ENCODE assay signal across 9 mouse cellular contexts in the genomic region with DNA sequence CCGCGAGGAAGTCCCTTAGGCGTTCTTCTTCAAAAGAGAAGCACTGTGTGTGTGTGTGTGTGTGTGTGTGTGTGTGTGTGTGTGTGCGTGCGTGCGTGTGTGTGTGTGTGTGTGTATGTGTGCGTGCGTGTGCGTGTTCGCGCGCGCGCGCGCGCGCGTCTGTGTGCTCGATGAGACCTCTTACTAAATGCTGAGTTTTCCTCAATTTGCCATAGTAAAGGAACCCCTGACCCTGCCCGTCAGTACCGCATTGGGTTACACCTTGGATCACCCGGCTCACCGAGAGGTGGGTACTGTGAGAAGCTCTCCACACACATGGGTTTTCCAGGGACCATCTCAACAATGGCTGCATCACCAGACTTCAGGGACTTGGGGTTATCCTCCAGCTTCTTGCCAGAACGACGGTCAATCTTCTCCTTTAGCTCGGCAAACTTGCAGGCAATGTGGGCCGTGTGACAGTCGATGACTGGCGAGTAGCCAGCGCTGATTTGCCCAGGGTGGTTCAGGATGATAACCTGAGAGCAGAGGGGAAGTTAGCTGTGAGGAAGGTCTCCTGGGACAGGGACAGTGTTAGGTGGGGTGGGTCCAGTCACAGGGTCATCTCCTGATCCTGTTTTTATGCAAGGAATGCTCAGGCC. TPM values are rescaled to one million over a fixed set of nuclear protein-coding genes. Genes with fewer than 3 reads are reported as not detected.
DNase-seq lines count a peak whose midpoint lies in the region; ATAC-seq and TF ChIP-seq lines count a peak whose summit lies in the region.
"Had no signal": no experiment of that assay in that cellular context is flagged by ENCODE, and none has a peak within 500 bp of the region (broad histone marks: within the 10 kb centered on the region; RNA-seq: fewer than 3 reads in every experiment).

No protein-coding gene starts in this region.

- no peaks in the 10 kb centered on the region; the same call in 1 of the 2 replicates for H3K4me1 ChIP-seq in liver, embryonic 11.5 days (replicated peaks; ENCODE audit: control insufficient read depth, insufficient read depth, low read length)
- H3K4me1 ChIP-seq in embryonic facial prominence, embryonic 14.5 days (ENCODE audit: control insufficient read depth, insufficient read depth, low read length), result peaks cover 5% of the 10 kb centered on the region; the same call in 1 of the 2 replicates
- no peaks in the 10 kb centered on the region for H3K4me1 ChIP-seq in hindbrain, postnatal 0 days (ENCODE audit: insufficient read depth, low read length)
- H3K4me1 ChIP-seq in neural tube, embryonic 12.5 days, result peaks cover 15% of the 10 kb centered on the region

- no peak for DNase-seq in liver, embryonic 11.5 days (ENCODE audit: low spot score)
- no peak for DNase-seq in liver
- no peak for DNase-seq in embryonic facial prominence, embryonic 14.5 days (ENCODE audit: low spot score)
- DNase-seq in hindbrain, postnatal 0 days (ENCODE audit: low spot score), result no peak
- DNase-seq in thymus, adult 18-20 months, result no peak
- no peak for DNase-seq in spleen, adult 12 weeks (ENCODE audit: low spot score)
- no peak for DNase-seq in kidney, adult 11 months

- no peak overlapping the region for H3K27ac ChIP-seq in liver, embryonic 11.5 days (ENCODE audit: low read depth, low read length)
- H3K27ac ChIP-seq in embryonic facial prominence, embryonic 14.5 days (replicated peaks; ENCODE audit: low read depth, low read length), result no peak overlapping the region
- no peak overlapping the region for H3K27ac ChIP-seq in hindbrain, postnatal 0 days
- H3K27ac ChIP-seq in neural tube, embryonic 12.5 days, result no peak overlapping the region
- H3K27ac ChIP-seq: heart, adult 2 months had no signal

- H3K9me3 ChIP-seq in liver, embryonic 11.5 days (ENCODE audit: control insufficient read depth, low read length), result no peaks in the 10 kb centered on the region
- H3K9me3 ChIP-seq in embryonic facial prominence, embryonic 14.5 days (ENCODE audit: control insufficient read depth, low read length), result no peaks in the 10 kb centered on the region
- H3K9me3 ChIP-seq in hindbrain, postnatal 0 days (ENCODE audit: low read length), result no peaks in the 10 kb centered on the region
- H3K9me3 ChIP-seq in neural tube, embryonic 12.5 days, result no peaks in the 10 kb centered on the region

- H3K9ac ChIP-seq in liver, embryonic 11.5 days (ENCODE audit: low read depth, low read length), result no peak overlapping the region
- peak overlapping the region; percentile 37; the same call in 1 of the 2 replicates for H3K9ac ChIP-seq in embryonic facial prominence, embryonic 14.5 days (ENCODE audit: low read depth, low read length)
- H3K9ac ChIP-seq in hindbrain, postnatal 0 days (replicated peaks; ENCODE audit: low read length), result no peak overlapping the region
- peak overlapping the region; percentile 36; the same call in 1 of the 2 replicates for H3K9ac ChIP-seq in neural tube, embryonic 12.5 days

- peak overlapping the region; percentile 47; the same call in 1 of the 2 replicates for H3K4me3 ChIP-seq in liver, embryonic 11.5 days (ENCODE audit: low read depth, low read length)
- H3K4me3 ChIP-seq in embryonic facial prominence, embryonic 14.5 days (ENCODE audit: low read depth, low read length), result peak overlapping the region; percentile 45
- H3K4me3 ChIP-seq in hindbrain, postnatal 0 days (ENCODE audit: low read length), result peak overlapping the region; percentile 32
- H3K4me3 ChIP-seq in neural tube, embryonic 12.5 days, result peak overlapping the region; percentile 40

- no peaks in the 10 kb centered on the region for H3K36me3 ChIP-seq in liver, embryonic 11.5 days (ENCODE audit: control insufficient read depth, insufficient read depth, low read length)
- no peaks in the 10 kb centered on the region for H3K36me3 ChIP-seq in embryonic facial prominence, embryonic 14.5 days (ENCODE audit: control insufficient read depth, insufficient read depth, low read length)
- peaks cover 10% of the 10 kb centered on the region; the same call in 1 of the 2 replicates for H3K36me3 ChIP-seq in hindbrain, postnatal 0 days (ENCODE audit: insufficient read depth, low read length)
- H3K36me3 ChIP-seq in neural tube, embryonic 12.5 days, result no peaks in the 10 kb centered on the region

- no peak for TF ChIP-seq CTCF in hindbrain, postnatal 0 days (IDR thresholded peaks at IDR 0.05; ENCODE audit: low read depth)

- WGBS in liver, embryonic 11.5 days, result 15% methylated on average over 31 of the region's 31 CpGs
- 22% methylated on average over 15 of the region's 31 CpGs for WGBS in embryonic facial prominence, embryonic 14.5 days
- WGBS in hindbrain, postnatal 0 days, result 19% methylated on average over 31 of the region's 31 CpGs
- 17% methylated on average over 27 of the region's 31 CpGs for WGBS in neural tube, embryonic 12.5 days

- ATAC-seq in liver, embryonic 11.5 days (replicated peaks; ENCODE audit: low FRiP score), result no peak
- no peak for ATAC-seq in embryonic facial prominence, embryonic 14.5 days (ENCODE audit: low read depth)
- 0 out of 2 replicates have a peak, but pooled peaks have one; percentile 2 for ATAC-seq in hindbrain, postnatal 0 days
- no peak for ATAC-seq in neural tube, embryonic 12.5 days (ENCODE audit: low FRiP score, low read depth)

- peaks cover 49% of the 10 kb centered on the region for H3K27me3 ChIP-seq in liver, embryonic 11.5 days (replicated peaks; ENCODE audit: control insufficient read depth, insufficient read depth, low read length)
- H3K27me3 ChIP-seq in embryonic facial prominence, embryonic 14.5 days (replicated peaks; ENCODE audit: control insufficient read depth, insufficient read depth, low read length), result peaks cover 29% of the 10 kb centered on the region
- H3K27me3 ChIP-seq in hindbrain, postnatal 0 days (ENCODE audit: insufficient read depth, low read length), result no peaks in the 10 kb centered on the region
- H3K27me3 ChIP-seq in neural tube, embryonic 12.5 days (replicated peaks), result peaks cover 43% of the 10 kb centered on the region

- H3K4me2 ChIP-seq in liver, embryonic 11.5 days, result peak overlapping the region; percentile 80
- H3K4me2 ChIP-seq in embryonic facial prominence, embryonic 14.5 days (ENCODE audit: low read depth, low read length), result peak overlapping the region; percentile 88
- H3K4me2 ChIP-seq in hindbrain, postnatal 0 days (ENCODE audit: low read depth, low read length), result peak overlapping the region; percentile 63
- peak overlapping the region; percentile 82 for H3K4me2 ChIP-seq in neural tube, embryonic 12.5 days (replicated peaks)

RNA-seq across cellular contexts. Expression of a gene that starts 8.4 kb away (rescaled TPM):
- not detected in 2 replicates for polyA plus RNA-seq in liver, embryonic 11.5 days (2014; fragmentation: Nextera tagmentation; extraction: Ambion mirVana)
- polyA plus RNA-seq in embryonic facial prominence, embryonic 14.5 days (2014; fragmentation: Nextera tagmentation; extraction: Ambion mirVana), result 0.76 and 1.0 TPM in 2 replicates
- 304 and 351 TPM in 2 replicates for total RNA-seq in hindbrain, postnatal 0 days (2014; rRNA removed)
- polyA plus RNA-seq in hindbrain, postnatal 0 days (2015; fragmentation: Nextera tagmentation; extraction: Ambion mirVana), result 24.7 and 26.7 TPM in 2 replicates
- 2.8 and 3.4 TPM in 2 replicates for polyA plus RNA-seq in neural tube, embryonic 12.5 days (2016; fragmentation: Nextera tagmentation; extraction: Ambion mirVana)

RNA-seq across cellular contexts. Expression of a gene that starts 13.3 kb away (rescaled TPM):
- 0.15 and 0.18 TPM in 2 replicates for polyA plus RNA-seq in liver, embryonic 11.5 days (2014; fragmentation: Nextera tagmentation; extraction: Ambion mirVana)
- 2.1 and 2.6 TPM in 2 replicates for polyA plus RNA-seq in embryonic facial prominence, embryonic 14.5 days (2014; fragmentation: Nextera tagmentation; extraction: Ambion mirVana)
- 128 and 142 TPM in 2 replicates for total RNA-seq in hindbrain, postnatal 0 days (2014; rRNA removed)
- polyA plus RNA-seq in hindbrain, postnatal 0 days (2015; fragmentation: Nextera tagmentation; extraction: Ambion mirVana), result 32.3 and 34.6 TPM in 2 replicates
- polyA plus RNA-seq in neural tube, embryonic 12.5 days (2016; fragmentation: Nextera tagmentation; extraction: Ambion mirVana), result 39.0 and 41.6 TPM in 2 replicates

RNA-seq across cellular contexts. Expression of a gene that starts 38.6 kb away (rescaled TPM):
- 172 and 179 TPM in 2 replicates for polyA plus RNA-seq in liver, embryonic 11.5 days (2014; fragmentation: Nextera tagmentation; extraction: Ambion mirVana)
- polyA plus RNA-seq in embryonic facial prominence, embryonic 14.5 days (2014; fragmentation: Nextera tagmentation; extraction: Ambion mirVana), result 269 and 288 TPM in 2 replicates
- total RNA-seq in hindbrain, postnatal 0 days (2014; rRNA removed), result 300 and 340 TPM in 2 replicates
- 329 and 347 TPM in 2 replicates for polyA plus RNA-seq in hindbrain, postnatal 0 days (2015; fragmentation: Nextera tagmentation; extraction: Ambion mirVana)
- polyA plus RNA-seq in neural tube, embryonic 12.5 days (2016; fragmentation: Nextera tagmentation; extraction: Ambion mirVana), result 424 and 444 TPM in 2 replicates

RNA-seq across cellular contexts. Expression of a gene that starts 54.2 kb away (rescaled TPM):
- not detected in 2 replicates for polyA plus RNA-seq in liver, embryonic 11.5 days (2014; fragmentation: Nextera tagmentation; extraction: Ambion mirVana)
- 0.10 and 0.19 TPM in 2 replicates for polyA plus RNA-seq in embryonic facial prominence, embryonic 14.5 days (2014; fragmentation: Nextera tagmentation; extraction: Ambion mirVana)
- not detected in 2 replicates for total RNA-seq in hindbrain, postnatal 0 days (2014; rRNA removed)
- polyA plus RNA-seq in hindbrain, postnatal 0 days (2015; fragmentation: Nextera tagmentation; extraction: Ambion mirVana), result not detected in 2 replicates
- polyA plus RNA-seq in neural tube, embryonic 12.5 days (2016; fragmentation: Nextera tagmentation; extraction: Ambion mirVana), result not detected in 2 replicates
- polyA plus RNA-seq: heart, adult 2 months had no signal

Comparison
In these comparisons a context has a peak if more than half of its experiments do, and no peak if none do; other contexts are left out.
1. H3K9ac ChIP-seq: peak in embryonic facial prominence, embryonic 14.5 days (single experiment) and neural tube, embryonic 12.5 days (single experiment); none in liver, embryonic 11.5 days (single experiment) and hindbrain, postnatal 0 days (single experiment).
2. Peak in every context shown above with its lines, with median percentiles within 50 percentile points of each other: H3K4me2 ChIP-seq and H3K4me3 ChIP-seq.